Mouse (Mus musculus) ES-Bruce4 (cell line): ENCODE data around the gene Slc22a13.

Experiments
- CTCF ChIP-seq: IDR thresholded peaks from one replicate; pipeline ENCODE4 v1.8.1; 2011; ENCODE audit warnings: low read depth, low read length
- EP300 ChIP-seq: IDR thresholded peaks from 2 replicates; pipeline ENCODE4 v1.6.1; 2011; ENCODE audit warnings: low read depth, low read length; ENCODE audit not compliant: insufficient read depth
- POLR2A ChIP-seq: IDR thresholded peaks from one replicate; pipeline ENCODE4 v1.8.1; 2011; ENCODE audit warnings: low read length; ENCODE audit not compliant: insufficient read depth

DNA sequence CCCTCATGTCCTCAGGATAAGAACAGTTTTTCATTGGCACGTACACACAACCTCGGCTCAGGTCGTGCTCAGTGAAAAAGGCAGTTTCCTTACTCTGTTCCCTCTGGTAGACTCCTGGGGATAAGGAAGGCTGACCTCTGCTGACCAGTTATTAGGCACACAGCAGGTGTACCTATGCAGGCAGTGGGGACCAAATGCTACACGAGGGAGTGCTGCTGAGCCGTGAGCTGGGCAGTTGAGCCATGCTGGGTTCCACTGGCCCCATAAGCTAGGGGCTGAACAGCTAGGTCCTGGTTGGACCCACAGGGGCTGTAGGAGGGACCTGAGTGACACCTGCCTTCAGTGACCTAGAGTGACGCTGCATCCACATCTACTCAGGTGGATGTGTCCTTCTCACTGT lies 63.3 kb downstream of the Slc22a13 start:
- TF ChIP-seq POLR2A = no peak
- TF ChIP-seq CTCF = no peak
- TF ChIP-seq EP300 = no peak
